Mouse (Mus musculus): Measurements from ENCODE around the gene Rbks. TPM values are rescaled to one million over a fixed set of nuclear protein-coding genes. Genes with fewer than 3 reads are reported as not detected.

The Rbks gene
- total RNA-seq, 2 experiments from 2014 or later = 7.2 TPM; not detected in 1

DNA sequence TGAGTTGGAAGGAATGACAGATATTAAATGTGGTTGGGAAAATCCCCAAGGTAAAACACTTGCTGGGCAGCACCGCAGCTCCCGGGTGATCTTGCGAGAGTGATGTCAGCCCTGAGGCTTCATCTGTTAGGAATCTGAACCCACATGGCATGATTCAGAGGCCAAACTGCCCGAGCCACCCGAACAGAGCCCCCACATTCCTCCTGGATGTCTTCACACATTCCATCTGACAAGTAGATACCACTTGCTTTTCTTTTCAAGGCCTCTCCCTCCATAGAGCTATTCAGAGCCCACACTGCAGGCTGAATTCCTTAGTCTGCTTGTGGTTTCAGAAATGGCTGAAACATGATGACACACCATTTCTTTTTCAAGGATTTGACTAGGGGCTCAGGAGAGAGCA is 67.4 kb downstream of the Rbks start:
- no peak for ATAC-seq (replicated peaks; ENCODE audit: low FRiP score, poor library complexity, severe bottlenecking)

- ATAC-seq (replicated peaks; ENCODE audit: low FRiP score, poor library complexity, severe bottlenecking) = no peak
Measured at GRCm38 (mm10) chr5:31628555-31628954, 68.9 kb downstream of the Rbks start.

DNA sequence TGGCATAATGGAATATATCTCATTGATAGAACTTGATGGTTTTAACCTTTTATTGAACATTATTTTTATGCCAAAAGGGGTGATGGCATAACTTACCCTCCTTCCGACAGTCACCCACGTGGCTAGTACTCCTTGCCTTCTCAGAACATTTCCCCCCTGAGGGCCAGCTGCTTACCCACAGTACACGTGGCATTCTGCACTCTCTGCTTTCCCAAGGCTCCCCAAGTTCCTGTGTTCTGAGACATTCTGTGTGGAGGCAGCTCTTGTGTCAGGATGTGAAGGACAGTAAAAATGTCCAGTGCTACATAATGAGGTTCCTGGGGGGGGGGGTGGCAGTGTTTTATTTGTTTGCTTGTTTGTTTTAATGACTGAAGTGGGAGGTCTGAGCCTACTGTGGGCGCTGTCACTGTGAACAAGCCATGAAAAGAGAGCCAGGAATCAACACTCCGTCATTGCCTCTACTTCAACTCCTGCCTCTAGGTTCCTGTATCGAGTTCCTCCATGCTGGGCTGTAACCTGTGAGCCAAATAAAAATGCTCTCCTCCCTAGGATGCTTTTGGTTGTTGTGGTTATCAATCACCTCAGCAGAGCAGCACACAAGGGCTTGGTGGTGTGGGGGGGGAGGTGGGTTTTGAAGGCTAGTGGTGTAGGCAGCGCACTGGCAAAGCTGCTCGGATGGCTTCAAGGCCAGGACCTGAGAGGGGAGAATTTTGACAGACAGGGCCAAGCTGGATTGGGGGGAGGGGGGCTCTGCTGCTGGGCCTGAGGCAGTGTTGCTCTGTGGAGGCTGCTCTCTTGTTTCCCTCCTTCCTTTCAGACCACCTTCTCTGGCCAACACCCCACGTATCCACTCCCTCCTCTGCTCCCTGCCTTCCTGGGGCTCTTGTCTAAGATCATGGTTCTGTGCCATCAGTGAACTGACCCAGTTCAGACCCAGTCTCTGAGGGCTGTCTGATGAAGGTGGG is 69.6 kb downstream of the Rbks start:
- no peak for ATAC-seq (replicated peaks; ENCODE audit: low FRiP score, poor library complexity, severe bottlenecking)

- no peak for ATAC-seq (replicated peaks; ENCODE audit: low FRiP score, poor library complexity, severe bottlenecking)
Measured at GRCm38 (mm10) chr5:31627117-31627516, 70.3 kb downstream of the Rbks start.

GRCm38 (mm10) chr5:31620326-31620725 is 77.1 kb downstream of the Rbks start:
- no peak for ATAC-seq (replicated peaks; ENCODE audit: low FRiP score, poor library complexity, severe bottlenecking)

- no peak for ATAC-seq (replicated peaks; ENCODE audit: low FRiP score, poor library complexity, severe bottlenecking)
Measured at GRCm38 (mm10) chr5:31614339-31615025, 82.9 kb downstream of the Rbks start.

- peak; percentile 89 for ATAC-seq (replicated peaks; ENCODE audit: low FRiP score, poor library complexity, severe bottlenecking)
Measured at GRCm38 (mm10) chr5:31613852-31614286, 83.6 kb downstream of the Rbks start.

DNA sequence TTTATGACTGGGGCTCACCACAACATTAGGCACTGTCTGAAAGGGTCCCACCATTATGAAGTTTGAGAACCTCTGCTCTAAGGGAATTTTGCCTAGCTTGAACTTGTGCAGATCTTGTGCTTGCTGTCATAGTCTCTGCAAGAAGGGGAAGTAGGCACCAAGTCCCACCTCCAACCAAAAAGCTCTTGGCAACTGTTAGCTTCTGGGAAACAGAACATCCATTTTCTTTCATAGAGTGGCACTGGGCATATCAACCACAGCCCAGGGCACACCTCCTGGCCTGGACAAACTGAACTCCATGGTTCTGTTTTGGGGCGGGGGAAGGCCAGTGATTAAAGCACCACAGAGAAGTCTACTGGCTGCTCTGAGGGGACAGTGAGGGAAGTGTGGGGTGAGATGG is 86.2 kb downstream of the Rbks start:
- no peak for ATAC-seq (replicated peaks; ENCODE audit: low FRiP score, poor library complexity, severe bottlenecking)

- ATAC-seq (replicated peaks; ENCODE audit: low FRiP score, poor library complexity, severe bottlenecking) = no peak
Measured at GRCm38 (mm10) chr5:31610376-31611086, 86.9 kb downstream of the Rbks start.

GRCm38 (mm10) chr5:31606151-31606550 is 91.3 kb downstream of the Rbks start:
- no peak for ATAC-seq (replicated peaks; ENCODE audit: low FRiP score, poor library complexity, severe bottlenecking)

DNA sequence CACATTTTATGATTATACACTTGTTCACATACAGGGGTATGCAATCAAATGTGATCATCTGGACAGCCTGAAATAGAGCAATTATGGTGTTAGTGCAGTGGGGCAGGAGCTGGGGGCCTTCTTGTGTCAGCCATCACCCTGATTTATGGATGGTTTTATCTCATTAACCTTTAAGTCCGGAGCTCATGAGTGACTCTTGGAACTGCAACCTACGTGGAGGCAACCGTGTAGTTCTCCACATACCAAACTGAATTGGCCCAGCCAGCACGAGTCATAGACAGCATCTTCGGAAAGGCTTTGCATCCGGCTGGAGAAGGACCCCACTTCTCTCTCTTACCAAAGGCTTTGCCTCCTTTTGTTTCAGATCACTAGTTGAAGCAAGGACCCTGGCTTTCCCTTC is 93.7 kb downstream of the Rbks start:
- ATAC-seq (replicated peaks; ENCODE audit: low FRiP score, poor library complexity, severe bottlenecking) = no peak

GRCm38 (mm10) chr5:31602377-31602776 is 95.0 kb downstream of the Rbks start:
- ATAC-seq (replicated peaks; ENCODE audit: low FRiP score, poor library complexity, severe bottlenecking) = no peak

DNA sequence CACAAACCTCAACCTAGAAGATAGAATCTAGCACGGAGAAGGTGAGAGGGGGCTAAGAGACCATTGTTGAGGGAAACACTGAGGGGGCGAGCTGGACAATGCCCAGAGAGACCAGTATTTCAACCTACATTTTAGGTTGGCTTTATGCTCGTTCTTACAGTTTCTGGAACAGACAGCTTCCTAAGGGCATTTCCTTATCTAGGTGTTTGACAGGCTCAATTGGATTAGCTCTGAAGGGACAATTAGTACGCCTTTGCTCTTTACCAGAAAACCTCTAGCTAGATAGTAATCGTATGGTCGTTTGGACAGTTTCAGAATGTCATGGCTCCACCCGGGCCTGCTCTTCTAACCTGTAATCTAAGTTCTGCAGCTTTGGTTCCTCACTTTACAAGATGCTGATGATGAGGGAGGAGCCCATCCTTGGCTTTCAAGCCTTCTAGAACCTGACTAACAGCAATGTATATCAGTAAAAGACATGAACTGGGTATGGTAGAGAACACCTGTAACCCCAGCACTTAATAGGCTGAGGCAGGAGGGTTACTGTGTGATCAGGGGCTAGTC is 96.2 kb downstream of the Rbks start:
- no peak for ATAC-seq (replicated peaks; ENCODE audit: low FRiP score, poor library complexity, severe bottlenecking)

DNA sequence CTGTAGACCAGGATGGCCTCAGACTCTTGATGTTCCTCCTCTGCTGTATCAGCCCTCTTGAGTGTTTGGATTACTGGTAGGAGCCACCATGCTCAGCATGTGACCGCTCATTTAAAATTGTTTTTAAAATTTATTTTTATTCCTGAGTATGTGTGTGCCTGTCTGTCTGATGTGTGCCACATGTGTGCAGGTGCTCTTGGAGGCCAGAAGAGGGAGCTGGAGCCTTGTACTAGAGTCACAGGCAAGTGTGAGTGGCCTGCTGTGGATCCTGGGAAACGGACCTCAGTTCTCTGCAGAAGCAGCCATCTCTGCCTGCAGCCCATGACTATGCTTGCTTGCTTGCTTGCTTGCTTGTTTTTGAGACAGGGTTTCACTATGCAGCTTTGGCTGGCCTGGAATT is 98.3 kb downstream of the Rbks start:
- ATAC-seq (replicated peaks; ENCODE audit: low FRiP score, poor library complexity, severe bottlenecking) = no peak

GRCm38 (mm10) chr5:31598579-31598978 is 98.8 kb downstream of the Rbks start:
- ATAC-seq (replicated peaks; ENCODE audit: low FRiP score, poor library complexity, severe bottlenecking) = no peak

DNA sequence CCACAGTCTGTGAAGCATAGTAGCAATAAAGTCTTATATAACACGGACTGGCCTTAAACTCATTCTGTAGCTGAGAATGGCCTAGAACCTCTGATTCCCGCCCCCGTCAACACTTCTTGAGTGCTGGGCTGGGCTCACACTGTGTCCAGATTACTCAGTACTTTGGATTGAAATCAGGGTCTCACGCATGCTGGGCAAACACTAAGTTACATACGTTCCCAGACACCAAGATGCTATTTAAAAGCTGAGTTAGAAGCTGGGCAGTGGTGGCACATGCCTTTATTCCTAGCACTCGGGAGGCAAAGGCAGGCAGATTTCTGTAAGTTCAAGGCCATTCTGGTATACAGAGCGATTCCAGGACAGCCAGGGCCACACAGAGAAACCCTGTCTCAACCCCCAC is 99.3 kb downstream of the Rbks start:
- no peak for ATAC-seq (replicated peaks; ENCODE audit: low FRiP score, poor library complexity, severe bottlenecking)

DNA sequence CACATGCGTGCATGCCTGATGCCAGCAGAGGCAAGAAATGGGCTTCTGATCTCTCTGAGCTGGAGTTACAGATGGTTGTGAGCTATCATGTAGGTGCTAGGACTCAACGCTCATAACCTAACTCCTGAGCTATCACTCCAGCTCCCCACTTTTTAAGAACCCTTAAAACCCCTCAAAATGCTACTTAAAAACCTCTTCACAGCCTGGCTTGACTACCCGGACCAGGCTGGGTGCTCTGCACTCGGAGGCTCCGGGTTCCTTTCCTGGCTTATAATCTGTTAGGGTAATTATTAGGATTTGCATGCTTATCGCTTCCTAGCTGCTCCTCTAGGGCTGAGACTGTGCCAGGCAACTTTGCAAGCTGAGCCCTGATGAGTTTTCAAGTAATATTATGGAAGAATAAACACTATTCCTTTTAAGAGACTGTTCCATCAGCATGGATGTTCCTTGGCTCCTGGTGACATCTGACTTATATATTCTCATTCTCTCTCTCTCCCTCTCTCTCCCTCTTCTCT is 99.9 kb downstream of the Rbks start:
- no peak for ATAC-seq (replicated peaks; ENCODE audit: low FRiP score, poor library complexity, severe bottlenecking)

DNA sequence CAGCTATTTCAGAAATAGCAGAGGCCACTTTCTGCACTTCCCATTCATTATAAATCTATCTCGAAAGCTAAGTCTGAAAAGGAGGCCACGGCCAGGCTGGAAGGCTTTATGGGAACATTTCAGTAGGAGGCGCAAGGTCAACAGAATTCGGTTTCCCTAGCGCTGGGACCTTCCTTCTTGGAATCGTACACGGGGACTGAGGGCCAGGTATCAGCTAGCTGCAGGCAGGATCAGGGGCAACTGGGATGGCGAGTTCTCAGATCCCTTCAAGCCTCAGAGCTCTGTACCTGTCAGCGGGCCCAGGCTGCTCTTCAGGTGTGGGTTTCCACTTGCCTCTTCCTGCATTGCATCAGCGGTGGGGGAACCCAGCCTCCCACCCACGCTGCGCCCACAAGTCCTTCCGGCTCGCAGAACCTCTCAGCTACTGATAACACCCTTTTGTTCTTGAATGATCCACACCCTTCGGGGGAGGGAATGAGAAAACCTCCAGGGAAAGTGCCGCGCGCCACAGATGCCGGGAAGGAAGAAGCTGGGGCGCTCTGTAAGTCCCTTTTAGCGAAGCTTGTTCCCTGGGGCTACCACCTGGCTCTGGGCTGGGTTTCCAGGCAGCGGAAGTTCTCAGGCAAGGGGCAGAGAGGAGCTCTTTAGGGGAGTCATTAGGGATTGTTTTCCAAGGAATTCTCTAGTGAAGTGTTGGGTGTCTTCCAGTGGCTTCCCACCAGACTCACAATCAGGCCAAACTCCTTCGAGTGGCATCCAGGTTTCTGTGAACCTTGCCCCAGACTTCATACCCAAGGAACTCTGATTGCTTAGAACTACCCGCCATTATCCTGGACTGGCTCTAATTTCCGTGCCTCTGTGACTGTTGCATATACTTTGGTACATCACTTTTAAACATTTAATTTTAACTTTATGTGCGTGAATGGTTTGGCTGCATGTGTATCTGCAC is 100.7 kb downstream of the Rbks start, which contains the start of gene Mrpl33:
Gene Mrpl33, plus strand, starts transcription at position 455 of the 949 bp plus-strand sequence.
- no peak for ATAC-seq (replicated peaks; ENCODE audit: low FRiP score, poor library complexity, severe bottlenecking)

DNA sequence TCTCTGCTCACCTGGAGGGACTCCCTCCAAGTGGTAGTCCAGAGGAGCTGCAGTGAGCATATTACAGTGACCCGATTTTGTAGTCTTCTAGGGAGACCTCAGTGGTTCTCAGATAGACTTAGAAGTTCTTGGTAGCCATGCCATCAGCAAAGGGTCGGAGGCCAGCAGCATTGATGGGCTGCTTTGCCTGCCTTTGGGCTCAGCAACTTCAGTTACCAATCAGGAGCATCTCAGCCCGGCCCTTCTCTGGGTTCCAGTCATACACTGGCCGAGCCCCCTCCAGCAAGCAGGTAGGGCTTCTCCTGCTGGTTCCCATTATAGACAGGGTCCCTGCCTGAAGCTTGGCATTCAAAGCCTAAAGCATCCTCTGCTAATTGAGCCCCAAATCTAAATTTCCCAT is 101.6 kb downstream of the Rbks start:
- no peak for ATAC-seq (replicated peaks; ENCODE audit: low FRiP score, poor library complexity, severe bottlenecking)

All from erythroblast, adult 5-6 weeks (primary cell).